Comparison of ENCODE assay signal across 28 mouse cellular contexts in the genomic region with DNA sequence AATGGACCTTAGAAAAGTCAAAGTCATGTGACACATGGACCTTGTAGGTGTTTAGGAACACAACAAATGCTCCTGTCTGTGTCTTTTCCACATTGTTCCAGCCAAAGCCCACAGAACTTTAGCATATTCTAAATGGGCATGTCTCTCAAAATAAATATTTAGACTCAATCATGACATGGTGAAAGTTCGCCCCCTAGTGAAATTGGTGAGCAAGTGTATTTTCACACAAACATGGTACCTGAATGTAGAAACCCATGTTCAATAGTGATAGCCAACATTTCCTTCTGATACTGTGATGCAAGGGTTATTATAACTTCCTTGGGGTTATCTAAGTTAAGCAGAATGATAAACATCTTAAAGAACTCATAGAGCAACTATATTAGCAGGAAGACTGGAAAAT. TPM values are rescaled to one million over a fixed set of nuclear protein-coding genes. Genes with fewer than 3 reads are reported as not detected.
A peak's percentile ranks its signal among the peaks of the same experiment; 100 is the strongest.
DNase-seq lines count a peak whose midpoint lies in the region; ATAC-seq and TF ChIP-seq lines count a peak whose summit lies in the region.
"Had no signal": no experiment of that assay in that cellular context is flagged by ENCODE, and none has a peak within 500 bp of the region (broad histone marks: within the 10 kb centered on the region; RNA-seq: fewer than 3 reads in every experiment).

No protein-coding gene starts in this region.

- no peak for TF ChIP-seq EP300 in stomach, postnatal 0 days (optimal IDR thresholded peaks at IDR 0.05)

- H3K4me3 ChIP-seq in intestine, postnatal 0 days (ENCODE audit: low read depth, low read length): no peak overlapping the region
- no peak overlapping the region for H3K4me3 ChIP-seq in intestine, embryonic 15.5 days (replicated peaks)
- no peak overlapping the region for H3K4me3 ChIP-seq in midbrain, postnatal 0 days (ENCODE audit: low read depth, low read length)
- no peak overlapping the region for H3K4me3 ChIP-seq in midbrain, embryonic 13.5 days (replicated peaks)
- H3K4me3 ChIP-seq in ES-E14 (ENCODE audit: insufficient read depth in 1 of 2, low read depth in 1 of 2, low read length in 2 of 2, poor library complexity in 1 of 2, severe bottlenecking in 1 of 2): no peak overlapping the region
- H3K4me3 ChIP-seq in stomach, postnatal 0 days (ENCODE audit: low read depth, low read length): no peak overlapping the region
- H3K4me3 ChIP-seq: hindbrain, embryonic 15.5 days; limb, embryonic 13.5 days; liver, embryonic 15.5 days; midbrain, embryonic 10.5 days; neural tube, embryonic 15.5 days had no signal

- TF ChIP-seq CTCF in intestine, postnatal 0 days (IDR thresholded peaks at IDR 0.05; ENCODE audit: low read depth): peak; percentile 69
- 0 out of 2 replicates have a peak, but pooled peaks have one; percentile 6 for TF ChIP-seq CTCF in midbrain, postnatal 0 days (IDR thresholded peaks at IDR 0.05)
- TF ChIP-seq CTCF in stomach, postnatal 0 days (IDR thresholded peaks at IDR 0.05; ENCODE audit: low read depth): peak; percentile 54

- no peaks in the 10 kb centered on the region for H3K27me3 ChIP-seq in intestine, postnatal 0 days (replicated peaks; ENCODE audit: control insufficient read depth, insufficient read depth, low read length)
- no peaks in the 10 kb centered on the region for H3K27me3 ChIP-seq in intestine, embryonic 15.5 days (replicated peaks)
- H3K27me3 ChIP-seq in midbrain, postnatal 0 days (ENCODE audit: insufficient read depth, low read length): no peaks in the 10 kb centered on the region
- H3K27me3 ChIP-seq in midbrain, embryonic 13.5 days: no peaks in the 10 kb centered on the region
- no peaks in the 10 kb centered on the region for H3K27me3 ChIP-seq in stomach, postnatal 0 days (ENCODE audit: control insufficient read depth, insufficient read depth, low read length)
- H3K27me3 ChIP-seq: hindbrain, embryonic 15.5 days; limb, embryonic 13.5 days; liver, embryonic 15.5 days; neural tube, embryonic 15.5 days had no signal

- H3K4me1 ChIP-seq in intestine, postnatal 0 days (replicated peaks; ENCODE audit: control insufficient read depth, insufficient read depth, low read length): no peaks in the 10 kb centered on the region
- no peaks in the 10 kb centered on the region for H3K4me1 ChIP-seq in intestine, embryonic 15.5 days (replicated peaks)
- H3K4me1 ChIP-seq in midbrain, postnatal 0 days (ENCODE audit: insufficient read depth, low read length): no peaks in the 10 kb centered on the region
- no peaks in the 10 kb centered on the region for H3K4me1 ChIP-seq in midbrain, embryonic 13.5 days (replicated peaks)
- no peaks in the 10 kb centered on the region for H3K4me1 ChIP-seq in ES-E14 (ENCODE audit: control insufficient read depth in 2 of 2, insufficient read depth in 2 of 2, low read length in 2 of 2, poor library complexity in 1 of 2)
- H3K4me1 ChIP-seq in stomach, postnatal 0 days (replicated peaks; ENCODE audit: control insufficient read depth, insufficient read depth): no peaks in the 10 kb centered on the region
- H3K4me1 ChIP-seq: hindbrain, embryonic 15.5 days; limb, embryonic 13.5 days; liver, embryonic 15.5 days; midbrain, embryonic 10.5 days; neural tube, embryonic 15.5 days had no signal

- 40% methylated on average over 1 of the region's 1 CpGs for WGBS in intestine, postnatal 0 days
- 43% methylated on average over 1 of the region's 1 CpGs for WGBS in intestine, embryonic 15.5 days
- WGBS in midbrain, postnatal 0 days: 38% methylated on average over 1 of the region's 1 CpGs
- 40% methylated on average over 1 of the region's 1 CpGs for WGBS in midbrain, embryonic 13.5 days
- 45% methylated on average over 1 of the region's 1 CpGs for WGBS in stomach, postnatal 0 days

- no peak overlapping the region for H3K9ac ChIP-seq in intestine, postnatal 0 days (ENCODE audit: low read depth, low read length)
- H3K9ac ChIP-seq in intestine, embryonic 15.5 days: no peak overlapping the region
- no peak overlapping the region for H3K9ac ChIP-seq in midbrain, postnatal 0 days (replicated peaks; ENCODE audit: low read length, poor library complexity, severe bottlenecking)
- H3K9ac ChIP-seq in midbrain, embryonic 13.5 days (replicated peaks): no peak overlapping the region
- H3K9ac ChIP-seq in ES-E14 (ENCODE audit: insufficient read depth, low read depth, low read length, poor library complexity, severe bottlenecking): no peak overlapping the region
- H3K9ac ChIP-seq in stomach, postnatal 0 days (ENCODE audit: low read length): no peak overlapping the region
- H3K9ac ChIP-seq: hindbrain, embryonic 15.5 days; limb, embryonic 13.5 days; liver, embryonic 15.5 days; neural tube, embryonic 15.5 days had no signal

- H3K4me2 ChIP-seq in intestine, postnatal 0 days (replicated peaks; ENCODE audit: low read depth): no peak overlapping the region
- no peak overlapping the region for H3K4me2 ChIP-seq in intestine, embryonic 15.5 days (replicated peaks)
- no peak overlapping the region for H3K4me2 ChIP-seq in midbrain, postnatal 0 days (ENCODE audit: low read depth, low read length, poor library complexity, severe bottlenecking)
- H3K4me2 ChIP-seq in midbrain, embryonic 13.5 days (replicated peaks): no peak overlapping the region
- H3K4me2 ChIP-seq in stomach, postnatal 0 days (replicated peaks; ENCODE audit: low read depth): no peak overlapping the region
- H3K4me2 ChIP-seq: heart, embryonic 11.5 days; hindbrain, embryonic 15.5 days; limb, embryonic 13.5 days; liver, embryonic 15.5 days; neural tube, embryonic 15.5 days had no signal

- H3K27ac ChIP-seq in intestine, postnatal 0 days (ENCODE audit: low read depth, low read length): no peak overlapping the region
- no peak overlapping the region for H3K27ac ChIP-seq in intestine, embryonic 15.5 days
- H3K27ac ChIP-seq in midbrain, postnatal 0 days (ENCODE audit: low read depth, low read length): no peak overlapping the region
- no peak overlapping the region for H3K27ac ChIP-seq in midbrain, embryonic 13.5 days
- H3K27ac ChIP-seq in ES-E14 (ENCODE audit: insufficient read depth, low read depth, low read length, poor library complexity, severe bottlenecking): no peak overlapping the region
- no peak overlapping the region for H3K27ac ChIP-seq in stomach, postnatal 0 days (replicated peaks)
- H3K27ac ChIP-seq: hindbrain, embryonic 15.5 days; limb, embryonic 13.5 days; liver, embryonic 15.5 days; midbrain, embryonic 10.5 days; neural tube, embryonic 15.5 days had no signal

- no peak for DNase-seq in midbrain, postnatal 0 days (ENCODE audit: low spot score)
- DNase-seq in ES-E14 (ENCODE audit: low read depth, low spot score): peak; percentile 15
- no peak for DNase-seq in stomach, postnatal 0 days (ENCODE audit: low spot score)
- no peak for DNase-seq in cerebellum, adult 18-20 months
- DNase-seq: adrenal gland, postnatal 10 days; cerebellum, adult 2 months; layer of hippocampus, adult 9-11 months; lung, postnatal 10 days had no signal

- in situ Hi-C loops in ES-E14 (cut with MboI; ENCODE audit: low sequenced_read_pairs in 2 of 2, unreplicated experiment in 2 of 2): no loop called here

- ATAC-seq in intestine, postnatal 0 days: peak; percentile 53
- ATAC-seq in intestine, embryonic 15.5 days: no peak
- ATAC-seq in midbrain, postnatal 0 days (ENCODE audit: low FRiP score): no peak
- no peak for ATAC-seq in midbrain, embryonic 13.5 days
- ATAC-seq in stomach, postnatal 0 days (ENCODE audit: low FRiP score, low TSS enrichment): no peak
- no peak for ATAC-seq in CD4-positive, CD25-positive, alpha-beta regulatory T cell, adult 4 months
- ATAC-seq: forebrain, embryonic 14.5 days had no signal

- H3K9me3 ChIP-seq in intestine, postnatal 0 days (ENCODE audit: control insufficient read depth): no peaks in the 10 kb centered on the region
- no peaks in the 10 kb centered on the region for H3K9me3 ChIP-seq in intestine, embryonic 15.5 days
- no peaks in the 10 kb centered on the region for H3K9me3 ChIP-seq in midbrain, postnatal 0 days (ENCODE audit: low read length)
- H3K9me3 ChIP-seq in midbrain, embryonic 13.5 days: no peaks in the 10 kb centered on the region
- H3K9me3 ChIP-seq in ES-E14 (ENCODE audit: control insufficient read depth, insufficient read depth, low read depth, low read length): no peaks in the 10 kb centered on the region
- H3K9me3 ChIP-seq in stomach, postnatal 0 days (ENCODE audit: control insufficient read depth, low read length): no peaks in the 10 kb centered on the region
- H3K9me3 ChIP-seq: hindbrain, embryonic 15.5 days; limb, embryonic 13.5 days; liver, embryonic 15.5 days; midbrain, embryonic 10.5 days; neural tube, embryonic 15.5 days had no signal

- H3K36me3 ChIP-seq in intestine, postnatal 0 days (ENCODE audit: control insufficient read depth, insufficient read depth): no peaks in the 10 kb centered on the region
- H3K36me3 ChIP-seq in intestine, embryonic 15.5 days: no peaks in the 10 kb centered on the region
- no peaks in the 10 kb centered on the region for H3K36me3 ChIP-seq in midbrain, postnatal 0 days (ENCODE audit: insufficient read depth, low read length)
- H3K36me3 ChIP-seq in midbrain, embryonic 13.5 days: no peaks in the 10 kb centered on the region
- no peaks in the 10 kb centered on the region for H3K36me3 ChIP-seq in ES-E14 (ENCODE audit: control insufficient read depth, insufficient read depth, low read length, poor library complexity, severe bottlenecking)
- H3K36me3 ChIP-seq in stomach, postnatal 0 days (ENCODE audit: control insufficient read depth, insufficient read depth, low read length): no peaks in the 10 kb centered on the region
- H3K36me3 ChIP-seq: hindbrain, embryonic 15.5 days; limb, embryonic 13.5 days; liver, embryonic 15.5 days; midbrain, embryonic 10.5 days; neural tube, embryonic 15.5 days had no signal

RNA-seq across cellular contexts. Expression of gene Sult1b1, which starts 12.9 kb away (rescaled TPM):
- 279 and 297 TPM in 2 replicates for polyA plus RNA-seq in intestine, postnatal 0 days (2015; fragmentation: Nextera tagmentation; extraction: Ambion mirVana)
- 43.0 and 49.7 TPM in 2 replicates for polyA plus RNA-seq in intestine, embryonic 15.5 days (2015; fragmentation: Nextera tagmentation; extraction: Ambion mirVana)
- total RNA-seq in midbrain, postnatal 0 days (2014; rRNA removed): not detected in 2 replicates
- not detected in 2 replicates for polyA plus RNA-seq in midbrain, postnatal 0 days (2015; fragmentation: Nextera tagmentation; extraction: Ambion mirVana)
- polyA plus RNA-seq in midbrain, embryonic 13.5 days (2015; fragmentation: Nextera tagmentation; extraction: Ambion mirVana): not detected in 2 replicates
- total RNA-seq in ES-E14 (2012; rRNA removed): not detected in 2 replicates
- 79.4 and 79.9 TPM in 2 replicates for polyA plus RNA-seq in stomach, postnatal 0 days (2015; fragmentation: Nextera tagmentation; extraction: Ambion mirVana)
- polyA plus RNA-seq in CD4-positive, CD25-positive, alpha-beta regulatory T cell, adult 4 months (2017; shearing (Covaris generic)): not detected
- total RNA-seq: gastrocnemius, adult 8-10 months; hematopoietic stem cell, adult 5-6 weeks; left cerebral cortex, adult 18-20 months; left cerebral cortex, postnatal 25 days had no signal
- polyA plus RNA-seq: cerebellum, adult 2 months; forebrain, embryonic 14.5 days; frontal cortex, adult 2 months; heart, embryonic 11.5 days; heart, postnatal 0 days; hindbrain, embryonic 15.5 days; limb, embryonic 13.5 days; midbrain, embryonic 10.5 days; neural tube, embryonic 15.5 days had no signal

RNA-seq across cellular contexts. Expression of gene Sult1d1, which starts 17.9 kb away (rescaled TPM):
- polyA plus RNA-seq in intestine, postnatal 0 days (2015; fragmentation: Nextera tagmentation; extraction: Ambion mirVana): 210 and 241 TPM in 2 replicates
- polyA plus RNA-seq in intestine, embryonic 15.5 days (2015; fragmentation: Nextera tagmentation; extraction: Ambion mirVana): 43.6 and 56.5 TPM in 2 replicates
- not detected in 2 replicates for total RNA-seq in midbrain, postnatal 0 days (2014; rRNA removed)
- 0.10 TPM in 1 of 2 replicates, not detected in the other for polyA plus RNA-seq in midbrain, postnatal 0 days (2015; fragmentation: Nextera tagmentation; extraction: Ambion mirVana)
- polyA plus RNA-seq in midbrain, embryonic 13.5 days (2015; fragmentation: Nextera tagmentation; extraction: Ambion mirVana): not detected in 2 replicates
- not detected in 2 replicates for total RNA-seq in ES-E14 (2012; rRNA removed)
- polyA plus RNA-seq in stomach, postnatal 0 days (2015; fragmentation: Nextera tagmentation; extraction: Ambion mirVana): 42.1 and 44.3 TPM in 2 replicates
- polyA plus RNA-seq in CD4-positive, CD25-positive, alpha-beta regulatory T cell, adult 4 months (2017; shearing (Covaris generic)): not detected
- total RNA-seq: gastrocnemius, adult 8-10 months; hematopoietic stem cell, adult 5-6 weeks; left cerebral cortex, adult 18-20 months; left cerebral cortex, postnatal 25 days had no signal
- polyA plus RNA-seq: cerebellum, adult 2 months; forebrain, embryonic 14.5 days; heart, embryonic 11.5 days; heart, postnatal 0 days; hindbrain, embryonic 15.5 days; limb, embryonic 13.5 days; midbrain, embryonic 10.5 days; neural tube, embryonic 15.5 days had no signal

RNA-seq across cellular contexts. Expression of gene Sult1e1, which starts 40.5 kb away (rescaled TPM):
- polyA plus RNA-seq in intestine, postnatal 0 days (2015; fragmentation: Nextera tagmentation; extraction: Ambion mirVana): not detected in 2 replicates
- not detected in 2 replicates for polyA plus RNA-seq in intestine, embryonic 15.5 days (2015; fragmentation: Nextera tagmentation; extraction: Ambion mirVana)
- total RNA-seq in midbrain, postnatal 0 days (2014; rRNA removed): not detected in 2 replicates
- polyA plus RNA-seq in midbrain, postnatal 0 days (2015; fragmentation: Nextera tagmentation; extraction: Ambion mirVana): 0.16 TPM in 1 of 2 replicates, not detected in the other
- not detected in 2 replicates for polyA plus RNA-seq in midbrain, embryonic 13.5 days (2015; fragmentation: Nextera tagmentation; extraction: Ambion mirVana)
- 0.18 TPM in 1 of 2 replicates, not detected in the other for total RNA-seq in ES-E14 (2012; rRNA removed)
- 0.10 and 0.16 TPM in 2 replicates for polyA plus RNA-seq in stomach, postnatal 0 days (2015; fragmentation: Nextera tagmentation; extraction: Ambion mirVana)
- polyA plus RNA-seq in CD4-positive, CD25-positive, alpha-beta regulatory T cell, adult 4 months (2017; shearing (Covaris generic)): not detected
- total RNA-seq: hematopoietic stem cell, adult 5-6 weeks; left cerebral cortex, adult 18-20 months; left cerebral cortex, postnatal 25 days had no signal
- polyA plus RNA-seq: cerebellum, adult 2 months; forebrain, embryonic 14.5 days; frontal cortex, adult 2 months; heart, embryonic 11.5 days; heart, postnatal 0 days; hindbrain, embryonic 15.5 days; intestine, embryonic 14.5 days; large intestine, adult 2 months; liver, embryonic 15.5 days; neural tube, embryonic 15.5 days; small intestine, adult 2 months had no signal

Comparison
In these comparisons a context has a peak if more than half of its experiments do, and no peak if none do; other contexts are left out.
1. CTCF ChIP-seq: peak in every context shown above with its lines; median percentile 69 in intestine, postnatal 0 days; 54 in stomach, postnatal 0 days; 6 in midbrain, postnatal 0 days.
2. RNA of gene Sult1b1, which starts 12.9 kb away (polyA plus RNA-seq): 279 to 297 TPM in intestine, postnatal 0 days, 79.4 to 79.9 TPM in stomach, postnatal 0 days and 43.0 to 49.7 TPM in intestine, embryonic 15.5 days; not detected in midbrain, postnatal 0 days, not detected in midbrain, embryonic 13.5 days and not detected in CD4-positive, CD25-positive, alpha-beta regulatory T cell, adult 4 months; every median in the first group is over 10 times any median in the second.
3. RNA of gene Sult1d1, which starts 17.9 kb away (polyA plus RNA-seq): 210 to 241 TPM in intestine, postnatal 0 days, 43.6 to 56.5 TPM in intestine, embryonic 15.5 days and 42.1 to 44.3 TPM in stomach, postnatal 0 days; 0.10 TPM in midbrain, postnatal 0 days, not detected in CD4-positive, CD25-positive, alpha-beta regulatory T cell, adult 4 months and not detected in midbrain, embryonic 13.5 days; every median in the first group is over 10 times any median in the second.